Mouse (Mus musculus): ENCODE results near the gene Snx17. TPM values are rescaled to one million over a fixed set of nuclear protein-coding genes. Genes with fewer than 3 reads are reported as not detected.

Gene Snx17
- polyA plus RNA-seq, 1 experiment from 2014 or later: 80.3 TPM

- TF ChIP-seq CTCF (IDR thresholded peaks at IDR 0.05; ENCODE audit: low read depth) (no peak), EP300 (optimal IDR thresholded peaks at IDR 0.05) (no peak)
- no peak overlapping the region for H3K4me2 ChIP-seq (replicated peaks; ENCODE audit: low read depth)
- no peaks in the 10 kb centered on the region for H3K4me1 ChIP-seq (replicated peaks; ENCODE audit: control insufficient read depth, insufficient read depth)
- peak; percentile 83 for ATAC-seq (ENCODE audit: low FRiP score, low TSS enrichment)
- H3K9me3 ChIP-seq (ENCODE audit: control insufficient read depth, low read length): no peaks in the 10 kb centered on the region
- H3K9ac ChIP-seq (ENCODE audit: low read length): no peak overlapping the region
- H3K27ac ChIP-seq (replicated peaks): no peak overlapping the region
- H3K36me3 ChIP-seq (ENCODE audit: control insufficient read depth, insufficient read depth, low read length): peaks cover 40% of the 10 kb centered on the region
- no peak overlapping the region for H3K4me3 ChIP-seq (ENCODE audit: low read depth, low read length)
- DNase-seq (ENCODE audit: low spot score): no peak
- no peaks in the 10 kb centered on the region for H3K27me3 ChIP-seq (ENCODE audit: control insufficient read depth, insufficient read depth, low read length)
Observed at GRCm38 (mm10) chr5:31162462-31162861, 30.6 kb upstream of the Snx17 start.

GRCm38 (mm10) chr5:31164878-31165277 lies 28.1 kb upstream of the Snx17 start:
- Histone ChIP-seq H3K27ac (replicated peaks) (no peak overlapping the region), H3K4me1 (replicated peaks; ENCODE audit: control insufficient read depth, insufficient read depth) (no peaks in the 10 kb centered on the region), H3K9ac (ENCODE audit: low read length) (no peak overlapping the region), H3K4me3 (ENCODE audit: low read depth, low read length) (no peak overlapping the region), H3K27me3 (ENCODE audit: control insufficient read depth, insufficient read depth, low read length) (no peaks in the 10 kb centered on the region), H3K9me3 (ENCODE audit: control insufficient read depth, low read length) (no peaks in the 10 kb centered on the region), H3K36me3 (ENCODE audit: control insufficient read depth, insufficient read depth, low read length) (peaks cover 36% of the 10 kb centered on the region), H3K4me2 (replicated peaks; ENCODE audit: low read depth) (no peak overlapping the region)
- DNase-seq (ENCODE audit: low spot score) (no peak), ATAC-seq (ENCODE audit: low FRiP score, low TSS enrichment) (no peak)
- TF ChIP-seq CTCF (IDR thresholded peaks at IDR 0.05; ENCODE audit: low read depth) (no peak), EP300 (optimal IDR thresholded peaks at IDR 0.05) (no peak)
- 100% methylated on average over 1 of the region's 1 CpGs for WGBS

GRCm38 (mm10) chr5:31168630-31169029 lies 24.4 kb upstream of the Snx17 start:
- peaks cover 40% of the 10 kb centered on the region for H3K36me3 ChIP-seq (ENCODE audit: control insufficient read depth, insufficient read depth, low read length)
- DNase-seq (ENCODE audit: low spot score) (no peak), ATAC-seq (ENCODE audit: low FRiP score, low TSS enrichment) (no peak)
- H3K4me1 ChIP-seq (replicated peaks; ENCODE audit: control insufficient read depth, insufficient read depth): no peaks in the 10 kb centered on the region
- H3K27ac ChIP-seq (replicated peaks): no peak overlapping the region
- H3K9me3 ChIP-seq (ENCODE audit: control insufficient read depth, low read length): no peaks in the 10 kb centered on the region
- H3K9ac ChIP-seq (ENCODE audit: low read length): no peak overlapping the region
- H3K27me3 ChIP-seq (ENCODE audit: control insufficient read depth, insufficient read depth, low read length): no peaks in the 10 kb centered on the region
- H3K4me3 ChIP-seq (ENCODE audit: low read depth, low read length): no peak overlapping the region
- H3K4me2 ChIP-seq (replicated peaks; ENCODE audit: low read depth): no peak overlapping the region
- TF ChIP-seq CTCF (IDR thresholded peaks at IDR 0.05; ENCODE audit: low read depth) (no peak), EP300 (optimal IDR thresholded peaks at IDR 0.05) (no peak)
- 90% methylated on average over 4 of the region's 4 CpGs for WGBS

- ATAC-seq (ENCODE audit: low FRiP score, low TSS enrichment): peak; percentile 48
- Histone ChIP-seq H3K9me3 (ENCODE audit: control insufficient read depth, low read length) (no peaks in the 10 kb centered on the region), H3K27ac (replicated peaks) (peak overlapping the region; percentile 97), H3K27me3 (ENCODE audit: control insufficient read depth, insufficient read depth, low read length) (no peaks in the 10 kb centered on the region), H3K4me1 (replicated peaks; ENCODE audit: control insufficient read depth, insufficient read depth) (no peaks in the 10 kb centered on the region), H3K4me3 (ENCODE audit: low read depth, low read length) (peak overlapping the region; percentile 86), H3K36me3 (ENCODE audit: control insufficient read depth, insufficient read depth, low read length) (peaks cover under 1% of the 10 kb centered on the region; the same call in 1 of the 2 replicates), H3K9ac (ENCODE audit: low read length) (peak overlapping the region; percentile 74), H3K4me2 (replicated peaks; ENCODE audit: low read depth) (peak overlapping the region; percentile 81)
- peak; percentile 47 for DNase-seq (ENCODE audit: low spot score)
- TF ChIP-seq EP300 (optimal IDR thresholded peaks at IDR 0.05) (no peak), CTCF (IDR thresholded peaks at IDR 0.05; ENCODE audit: low read depth) (no peak)
- under 1% methylated on average over 25 of the region's 25 CpGs for WGBS
Observed at GRCm38 (mm10) chr5:31179301-31179765, 13.7 kb upstream of the Snx17 start.

- no peaks in the 10 kb centered on the region for H3K36me3 ChIP-seq (ENCODE audit: control insufficient read depth, insufficient read depth, low read length)
- WGBS: under 1% methylated on average over 59 of the region's 59 CpGs
- peak within 1 kb of the TSS; percentile 97 for H3K27ac ChIP-seq (replicated peaks)
- no peaks in the 10 kb centered on the region for H3K27me3 ChIP-seq (ENCODE audit: control insufficient read depth, insufficient read depth, low read length)
- H3K4me3 ChIP-seq (ENCODE audit: low read depth, low read length): peak within 1 kb of the TSS; percentile 86
- H3K9ac ChIP-seq (ENCODE audit: low read length): peak within 1 kb of the TSS; percentile 74
- DNase-seq (ENCODE audit: low spot score): peak; percentile 94
- TF ChIP-seq CTCF (IDR thresholded peaks at IDR 0.05; ENCODE audit: low read depth) (peak; percentile 36), EP300 (optimal IDR thresholded peaks at IDR 0.05) (peak; percentile 31)
- peak within 1 kb of the TSS; percentile 81 for H3K4me2 ChIP-seq (replicated peaks; ENCODE audit: low read depth)
- peak; percentile 98 for ATAC-seq (ENCODE audit: low FRiP score, low TSS enrichment)
- no peaks in the 10 kb centered on the region for H3K4me1 ChIP-seq (replicated peaks; ENCODE audit: control insufficient read depth, insufficient read depth)
- H3K9me3 ChIP-seq (ENCODE audit: control insufficient read depth, low read length): no peaks in the 10 kb centered on the region
Observed at GRCm38 (mm10) chr5:31179766-31180630, 13.0 kb upstream of the Snx17 start, which contains the start of the genes Gm29609 and Gtf3c2. TSS of gene Gm29609 (minus strand) at chr5:31179911. TSS of gene Gtf3c2 (minus strand) at chr5:31180144.

Measured in stomach, postnatal 0 days (tissue).